Mouse (Mus musculus): ENCODE measurements around the gene Atp11a.

Atp11a gene

DNA sequence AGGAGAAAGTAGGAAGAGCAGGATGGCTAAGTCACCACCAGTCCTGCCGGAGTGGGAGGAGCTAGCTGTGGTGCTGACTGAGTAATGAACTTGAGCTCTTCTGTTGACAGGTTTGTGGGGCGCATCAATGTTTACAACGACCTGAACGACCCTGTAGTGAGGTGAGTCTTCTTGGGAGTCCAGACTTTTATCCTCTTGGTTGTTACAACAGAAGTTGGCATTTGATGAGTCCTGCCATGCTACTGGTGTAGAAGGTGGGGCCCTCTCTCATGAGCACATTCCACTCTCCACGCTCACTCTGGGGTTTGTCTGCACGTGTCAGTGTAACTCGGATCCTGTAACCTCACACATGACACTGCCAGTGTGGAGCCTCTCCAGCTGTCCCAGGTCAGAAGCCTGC lies 66.1 kb downstream of the Atp11a start:
- DNase-seq = no peak

DNA sequence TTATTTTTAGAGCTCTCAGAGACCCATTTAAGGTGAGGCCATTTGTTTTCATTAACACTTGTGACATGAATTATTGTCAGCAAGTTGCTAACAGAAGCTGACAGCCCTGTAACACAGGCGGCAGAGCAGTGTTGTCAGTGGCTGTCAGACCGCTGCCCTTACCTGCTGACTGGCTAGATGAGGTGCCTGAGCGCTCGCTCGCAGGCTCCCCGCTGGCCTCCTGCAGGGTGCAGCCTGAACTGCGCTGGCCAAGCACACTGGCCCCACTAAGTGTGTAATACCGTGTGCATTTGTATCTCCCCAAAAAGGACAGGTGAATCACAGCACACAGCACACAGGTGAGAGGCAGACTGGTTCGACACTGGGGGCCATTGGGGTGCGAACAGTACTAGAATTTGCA lies 67.7 kb downstream of the Atp11a start:
- DNase-seq = no peak

DNA sequence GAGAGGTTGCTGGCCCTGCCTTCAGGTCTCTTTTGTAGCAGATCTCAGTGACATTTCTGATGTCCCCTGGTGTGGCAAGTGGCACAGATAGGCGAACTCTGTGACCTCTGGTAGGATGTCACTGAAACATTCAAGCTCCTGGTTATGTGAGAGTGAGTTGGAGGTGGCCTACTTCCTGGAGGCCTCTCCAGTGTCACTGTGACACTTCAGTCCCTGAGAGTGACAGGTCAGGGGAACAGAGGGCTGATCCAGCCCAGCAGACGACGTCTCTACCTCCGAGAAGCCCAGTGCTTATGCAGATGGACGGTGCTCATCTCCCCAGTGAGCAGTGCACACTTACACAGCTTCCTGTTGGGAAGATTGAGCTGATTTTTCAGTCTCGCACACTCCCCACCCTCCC lies 68.4 kb downstream of the Atp11a start:
- no peak for DNase-seq

DNA sequence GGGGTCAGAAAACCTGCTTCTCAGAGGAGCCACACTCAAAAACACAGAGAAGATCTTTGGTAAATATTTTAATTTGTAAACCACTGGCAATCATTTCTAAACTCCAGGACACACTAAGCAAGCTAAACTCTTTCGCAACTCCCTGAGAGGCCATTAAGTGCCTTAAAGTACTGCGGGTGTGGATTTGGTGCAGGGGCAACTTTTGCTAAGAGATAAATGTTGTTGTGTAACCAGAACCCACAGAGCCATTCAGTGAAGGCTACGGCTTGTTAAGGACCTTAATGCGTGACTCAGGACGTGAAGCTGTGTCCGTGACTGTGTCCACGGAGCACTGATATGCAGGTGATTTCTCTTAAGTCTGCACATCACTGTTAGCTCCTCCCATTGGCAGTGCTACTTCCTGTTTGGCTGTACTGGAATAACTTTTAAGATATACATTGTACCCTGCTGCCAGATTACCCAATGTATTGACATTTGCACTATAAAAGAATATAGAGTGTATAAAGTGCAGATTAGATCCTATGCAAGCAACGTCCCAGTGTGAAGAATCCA lies 68.9 kb downstream of the Atp11a start:
- no peak for DNase-seq

DNA sequence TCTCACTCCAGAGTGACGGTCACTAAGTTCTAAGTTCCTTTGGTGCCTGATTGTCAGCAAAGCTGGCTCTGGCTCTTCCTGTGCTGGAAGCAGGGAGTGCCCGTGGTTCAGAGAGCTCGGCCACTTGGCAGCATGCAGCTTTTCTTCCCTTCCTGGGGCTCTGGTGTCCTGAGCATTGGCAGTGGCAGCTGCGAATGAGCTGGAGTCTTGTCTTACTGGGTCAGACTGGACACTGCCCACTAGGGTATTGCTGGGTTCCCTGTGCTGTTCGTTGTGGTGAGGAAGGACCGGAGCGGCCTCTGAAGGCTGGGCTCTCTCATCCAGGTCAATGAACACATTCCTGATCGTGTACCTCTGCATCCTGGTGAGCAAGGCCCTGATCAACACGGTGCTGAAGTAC lies 70.3 kb downstream of the Atp11a start:
- no peak for DNase-seq

DNA sequence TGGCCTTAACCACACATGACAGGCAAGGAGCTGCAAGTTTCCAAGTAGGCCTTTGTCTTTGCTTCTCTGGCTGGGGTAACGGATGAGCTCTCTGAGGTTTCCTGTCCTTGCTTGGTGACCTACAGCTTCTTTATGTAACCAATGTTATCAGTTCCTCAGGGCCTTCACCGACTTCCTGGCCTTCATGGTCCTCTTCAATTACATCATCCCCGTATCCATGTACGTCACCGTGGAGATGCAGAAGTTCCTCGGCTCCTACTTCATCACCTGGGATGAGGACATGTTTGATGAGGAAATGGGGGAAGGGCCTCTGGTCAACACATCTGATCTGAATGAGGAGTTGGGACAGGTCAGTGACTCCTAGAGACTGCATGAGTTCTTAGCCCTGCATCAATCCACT lies 71.5 kb downstream of the Atp11a start:
- no peak for DNase-seq

DNA sequence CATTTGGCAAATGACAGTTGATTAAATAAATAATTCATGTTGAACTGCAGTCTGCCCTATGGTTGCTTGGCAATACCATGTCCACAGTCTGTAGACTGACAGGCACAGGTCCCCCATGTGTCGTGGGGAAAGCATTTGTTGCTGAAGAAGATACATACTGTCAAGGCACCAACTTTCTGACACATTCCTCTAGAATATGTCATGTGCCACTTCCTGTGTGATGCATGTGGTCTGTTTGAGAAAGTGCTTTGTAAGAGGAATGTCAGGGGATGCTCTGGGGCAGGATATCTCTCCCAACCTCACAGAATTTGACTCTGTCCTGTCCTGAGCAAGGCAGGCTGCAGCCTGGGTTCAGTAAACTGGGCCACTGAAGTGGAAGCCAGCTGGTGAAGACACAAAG lies 72.6 kb downstream of the Atp11a start:
- no peak for DNase-seq

DNA sequence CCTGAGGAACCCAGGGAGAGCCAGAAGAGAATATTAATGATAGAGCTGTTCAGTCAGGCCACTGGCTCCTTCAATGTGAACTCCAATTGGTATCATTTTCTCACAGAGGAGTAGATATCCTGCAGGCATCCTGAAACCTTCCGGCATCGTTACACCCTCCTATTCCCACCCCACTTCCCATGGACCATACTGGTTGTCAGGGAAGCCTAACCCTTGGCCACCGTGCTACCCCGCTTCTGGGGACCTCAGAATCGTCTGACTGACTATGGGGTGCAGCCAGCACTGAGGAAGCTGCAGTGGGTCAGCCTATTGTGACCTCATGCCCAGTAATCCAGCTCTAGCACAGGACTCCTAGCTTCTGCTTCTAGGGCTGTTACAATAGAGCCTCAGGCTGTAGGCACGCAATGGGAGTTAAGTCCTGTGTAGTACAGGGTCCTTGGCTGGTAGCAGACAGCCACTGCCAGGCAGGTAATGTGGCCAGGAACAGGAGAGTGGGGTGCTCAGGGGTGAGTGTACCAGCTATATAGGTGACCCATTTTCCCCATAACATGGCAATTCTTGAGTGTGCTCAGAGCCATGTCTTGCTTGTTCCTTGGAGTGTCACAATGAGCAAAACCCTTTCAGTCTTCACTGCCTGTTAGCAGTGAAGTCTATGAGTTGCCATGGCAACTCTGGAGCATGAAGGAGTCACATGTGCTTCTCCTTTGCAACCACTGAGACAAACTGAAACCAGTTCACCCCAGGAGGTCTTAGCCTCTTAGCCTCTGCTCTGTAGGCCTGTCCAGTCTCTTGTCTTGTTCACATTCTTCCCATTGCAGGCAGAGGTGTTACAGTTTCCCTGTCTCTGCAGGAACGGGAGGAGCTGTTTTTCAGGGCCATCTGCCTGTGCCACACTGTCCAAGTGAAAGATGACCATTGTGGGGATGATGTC lies 75.1 kb downstream of the Atp11a start:
- DNase-seq = no peak

DNA sequence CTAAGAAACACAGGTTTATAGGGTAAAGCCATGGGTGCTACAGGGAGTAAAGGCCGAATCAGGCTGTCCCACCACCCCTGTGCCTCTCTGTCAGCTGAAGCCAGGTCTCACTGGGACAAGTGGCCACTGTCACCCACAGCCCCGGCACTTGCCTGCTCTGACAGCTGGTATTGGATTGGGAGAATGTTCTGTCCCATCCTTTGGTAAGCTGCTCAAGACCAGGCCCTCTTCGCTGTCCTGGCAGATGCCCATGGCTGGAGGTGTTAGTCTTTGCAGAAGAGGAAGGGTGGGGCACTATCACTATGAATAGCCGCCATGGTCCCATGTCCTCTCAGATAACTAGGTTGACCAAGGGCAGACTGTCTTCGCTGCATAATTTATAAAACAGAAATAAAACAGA lies 76.8 kb downstream of the Atp11a start:
- no peak for DNase-seq

DNA sequence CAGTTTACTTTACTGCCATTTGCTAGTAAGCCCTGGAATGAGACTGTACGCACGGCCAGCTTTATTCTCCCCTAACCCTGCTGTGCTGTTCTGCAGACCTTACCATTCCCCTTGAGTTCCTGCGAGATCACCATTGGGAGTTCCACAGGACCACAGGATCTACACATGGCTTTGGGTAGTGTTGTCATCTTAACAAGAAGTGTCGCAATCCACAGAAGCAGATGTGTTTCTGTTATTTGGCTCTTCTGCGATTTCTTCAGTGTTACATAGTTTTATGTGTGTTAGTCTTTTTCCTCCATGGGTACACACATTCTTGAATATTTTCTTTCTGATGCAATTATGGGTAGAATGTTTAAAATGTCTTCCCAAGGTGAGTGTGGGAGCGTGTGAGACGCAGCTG lies 84.0 kb downstream of the Atp11a start:
- no peak for DNase-seq

DNA sequence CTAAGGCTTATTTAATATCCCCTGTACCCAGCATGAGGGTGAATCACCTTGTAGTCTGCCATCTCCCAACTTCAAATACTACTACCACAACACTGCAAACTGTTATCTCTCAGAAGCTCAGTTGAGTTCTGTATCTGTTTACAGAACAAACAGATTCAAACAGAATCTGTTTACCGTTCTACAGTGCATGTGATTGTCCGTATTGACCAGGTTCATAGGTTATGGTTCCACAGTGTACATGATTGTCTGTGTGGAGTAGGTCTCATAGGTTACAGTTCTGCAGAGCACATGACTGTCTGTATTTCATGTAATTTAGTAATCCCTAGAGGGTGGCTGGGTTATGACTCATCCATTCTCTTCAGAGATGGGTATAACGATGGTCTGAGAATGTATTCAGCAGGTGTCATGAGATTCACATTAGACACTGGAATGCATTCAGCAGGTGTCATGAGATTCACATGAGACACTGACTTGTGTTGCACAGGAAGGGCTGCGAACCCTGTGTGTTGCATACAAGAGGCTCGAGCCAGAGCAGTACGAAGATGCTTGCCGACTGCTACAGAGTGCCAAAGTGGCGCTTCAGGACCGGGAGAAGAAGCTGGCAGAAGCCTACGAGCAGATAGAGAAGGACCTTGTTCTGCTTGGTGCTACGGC lies 85.7 kb downstream of the Atp11a start:
- DNase-seq = no peak

DNA sequence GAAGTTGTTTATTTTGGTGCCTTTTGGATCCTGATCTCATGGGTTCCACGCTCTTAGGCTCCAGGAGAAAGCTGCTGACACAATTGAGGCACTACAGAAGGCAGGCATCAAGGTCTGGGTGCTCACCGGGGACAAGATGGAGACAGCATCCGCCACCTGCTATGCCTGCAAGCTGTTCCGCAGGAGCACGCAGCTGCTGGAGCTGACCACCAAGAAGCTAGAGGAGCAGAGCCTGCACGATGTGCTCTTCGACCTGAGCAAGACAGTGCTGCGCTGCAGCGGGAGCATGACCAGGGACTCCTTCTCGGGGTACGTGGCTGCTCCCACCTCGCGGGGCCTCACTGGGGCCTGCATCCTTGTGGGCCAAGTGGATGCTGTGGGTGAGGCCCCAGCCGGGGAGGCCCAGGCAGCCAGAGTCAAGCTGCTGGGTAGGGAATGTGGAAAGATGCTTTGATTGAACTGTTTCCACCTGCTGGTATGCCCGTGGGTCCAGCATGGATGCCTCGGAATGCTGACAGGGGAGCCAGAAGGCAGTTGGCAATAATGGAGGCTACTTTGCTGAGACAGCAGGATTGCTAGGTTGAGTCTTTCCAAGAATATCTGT lies 87.6 kb downstream of the Atp11a start:
- no peak for DNase-seq

DNA sequence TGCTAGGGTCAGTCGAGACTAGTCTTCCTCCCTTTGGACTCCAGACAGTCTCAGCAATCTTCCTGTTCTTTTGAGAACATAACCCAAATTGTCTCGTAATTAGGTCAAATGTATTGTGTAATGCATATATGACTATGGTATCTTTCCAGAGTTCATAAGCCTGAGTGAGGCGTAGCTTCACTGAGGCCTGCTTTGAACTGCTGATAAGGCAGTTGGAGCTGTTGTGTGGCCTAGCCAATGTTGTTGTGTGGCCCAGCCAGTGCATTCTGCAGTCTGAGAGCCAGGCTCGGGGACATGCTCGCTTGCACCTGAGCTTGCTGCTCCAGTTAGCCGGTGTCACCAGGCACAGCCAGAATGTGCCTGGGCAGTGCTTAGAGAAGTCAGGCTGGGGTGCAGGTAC lies 89.6 kb downstream of the Atp11a start:
- DNase-seq = no peak

DNA sequence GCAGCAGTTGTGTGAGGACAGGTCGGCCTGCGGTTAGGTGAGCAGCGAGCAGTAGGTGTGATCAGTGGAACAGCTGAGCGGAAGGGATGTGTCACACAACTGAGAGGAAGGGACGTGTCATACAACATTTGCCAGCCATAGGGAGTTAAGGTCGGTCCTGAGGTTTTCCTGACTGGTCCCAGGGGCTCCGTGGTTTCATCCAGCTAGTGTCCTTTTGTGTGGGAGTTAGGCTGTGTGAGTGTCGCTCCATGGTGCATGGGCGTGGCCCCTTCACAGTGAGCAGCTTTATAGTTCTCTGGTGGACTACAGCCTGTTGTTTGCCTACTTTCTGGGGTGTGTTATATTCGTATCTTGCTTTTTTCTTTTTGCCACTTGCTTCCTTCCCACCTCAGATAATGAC lies 94.4 kb downstream of the Atp11a start:
- DNase-seq = no peak

DNA sequence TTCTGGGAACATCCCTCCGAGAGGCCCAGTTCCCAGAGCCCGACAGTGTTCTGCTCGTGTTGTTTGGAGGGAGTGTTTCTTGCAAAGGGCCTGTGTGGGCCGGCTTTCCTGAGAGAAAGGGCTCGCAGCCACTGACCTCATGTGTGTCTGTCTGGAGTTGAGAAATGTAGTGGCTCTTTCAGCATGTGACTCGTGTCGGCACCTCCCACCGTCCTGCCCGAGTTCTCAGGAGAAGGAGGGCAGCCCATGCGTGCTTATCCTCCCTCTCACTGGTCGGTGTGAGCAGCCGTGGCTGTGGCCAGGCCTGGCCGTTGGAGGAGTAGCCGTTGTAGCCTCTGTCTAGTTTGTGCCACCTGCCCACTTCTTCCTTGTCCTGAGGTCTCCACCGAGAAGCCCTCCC lies 99.2 kb downstream of the Atp11a start:
- DNase-seq = no peak

DNA sequence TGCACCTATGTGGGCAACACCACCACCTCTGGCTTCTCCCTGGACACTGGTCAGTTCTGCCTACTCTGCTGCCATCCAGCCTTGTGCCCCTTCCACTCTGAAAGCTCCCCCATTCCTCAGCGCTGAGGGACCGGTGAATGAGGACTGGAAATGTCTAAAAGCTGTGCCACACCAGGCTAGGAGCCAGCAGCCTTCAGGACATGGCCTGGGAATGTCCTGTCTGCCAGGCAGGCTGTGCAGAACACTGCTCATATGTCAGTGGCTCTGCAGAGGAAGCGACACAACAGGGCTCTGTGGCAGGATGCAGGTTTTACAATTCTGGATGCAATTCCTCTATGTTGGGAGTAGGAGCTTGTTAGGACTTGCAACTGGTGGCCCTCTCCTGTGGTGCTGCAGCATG lies 106.2 kb downstream of the Atp11a start:
- DNase-seq = no peak

DNA sequence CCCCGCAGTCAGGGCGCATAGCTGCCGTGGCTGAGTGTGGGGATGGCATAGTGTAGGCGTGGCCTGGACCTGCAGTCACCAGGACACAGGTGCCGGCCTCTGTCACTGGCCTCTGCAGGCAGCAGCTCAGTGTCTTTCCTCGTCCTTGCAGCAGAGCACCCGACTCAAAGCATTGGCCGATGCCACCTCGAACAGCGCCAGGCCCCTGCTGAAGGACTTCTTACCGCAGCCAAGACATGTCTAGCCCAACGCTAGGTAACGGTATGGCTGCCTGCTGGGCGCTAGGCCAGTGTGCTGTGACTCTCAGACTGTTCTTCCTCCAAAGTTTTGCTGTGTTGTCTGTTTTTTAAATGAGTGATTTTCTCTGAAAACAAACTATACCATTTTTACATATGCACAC lies 106.8 kb downstream of the Atp11a start:
- no peak for DNase-seq

DNA sequence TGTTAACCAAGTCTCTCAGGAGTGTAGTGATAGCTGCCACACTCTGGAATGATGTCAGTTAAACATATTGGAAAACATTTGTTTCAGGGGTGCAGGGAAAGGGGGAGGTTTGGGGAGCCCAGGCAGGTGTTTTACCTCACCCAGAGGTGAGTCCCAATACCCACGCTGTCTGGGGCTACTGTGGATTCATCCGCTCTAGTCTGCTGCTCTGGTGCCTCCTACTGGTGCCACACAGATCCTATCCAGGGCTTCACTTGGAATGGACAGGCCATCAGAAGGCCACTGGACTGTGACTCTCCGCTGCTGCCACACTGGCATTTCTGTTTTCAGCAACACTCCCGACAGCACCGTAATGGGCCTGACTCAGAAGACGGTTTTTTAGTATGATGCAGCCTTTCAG lies 109.0 kb downstream of the Atp11a start:
- no peak for DNase-seq

DNA sequence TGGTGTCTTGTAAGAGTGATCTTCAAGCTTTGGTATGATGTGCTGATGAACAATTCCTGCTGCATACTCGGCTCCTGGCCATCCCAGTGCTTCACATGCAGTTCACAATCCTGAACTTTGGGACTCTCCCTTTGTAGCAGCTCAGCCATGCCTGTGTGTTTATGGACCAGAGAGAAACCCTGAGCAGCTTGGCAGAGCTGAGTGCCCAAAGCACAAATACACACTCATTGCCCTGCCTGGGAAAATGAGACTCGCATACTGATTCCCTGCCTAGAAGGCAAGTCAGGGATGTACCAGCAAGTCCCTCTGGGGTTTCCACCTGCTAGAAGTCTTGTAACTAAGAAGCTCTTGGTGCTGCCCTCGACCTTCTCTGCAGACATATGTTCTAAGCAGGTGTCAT lies 112.8 kb downstream of the Atp11a start:
- DNase-seq = no peak

DNA sequence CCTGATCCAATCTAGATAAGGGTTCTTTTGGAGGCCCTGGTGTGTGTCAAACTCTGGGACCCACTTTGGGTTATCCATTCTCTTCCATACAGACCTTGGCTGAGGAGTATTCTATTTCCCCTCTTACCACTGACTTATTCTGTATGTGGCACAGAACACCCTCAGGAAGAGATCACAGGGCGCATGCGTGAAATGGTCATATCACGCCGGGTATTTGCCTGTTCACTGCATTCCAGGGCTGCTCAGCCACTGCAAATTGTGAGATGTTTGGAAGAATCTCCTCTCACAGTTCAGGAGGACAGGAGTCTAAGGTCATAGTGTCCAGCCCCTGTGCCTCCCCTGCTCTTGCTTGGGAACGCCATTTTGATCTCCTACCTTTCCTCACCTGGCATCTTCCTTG lies 113.8 kb downstream of the Atp11a start:
- DNase-seq = no peak

DNA sequence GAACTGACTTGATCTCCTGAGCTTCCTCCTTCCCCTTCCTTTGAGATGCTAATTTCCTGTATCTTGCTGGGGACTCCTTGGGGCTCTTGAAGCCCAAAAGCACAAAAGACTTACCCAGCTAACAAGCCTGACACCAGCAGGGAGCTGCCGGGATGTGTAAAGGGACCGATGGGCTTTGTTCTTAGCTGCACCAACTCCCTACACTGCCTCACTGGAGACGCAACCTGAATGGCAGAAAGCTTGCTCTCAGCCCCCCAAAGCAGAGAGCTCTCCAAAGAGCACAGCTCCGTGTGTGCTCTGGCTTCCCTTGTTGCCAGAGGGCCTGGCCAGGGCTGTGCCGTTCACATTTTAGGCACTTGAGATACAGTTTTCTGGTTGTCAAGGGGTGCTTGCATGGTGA lies 114.6 kb downstream of the Atp11a start:
- DNase-seq = no peak

DNA sequence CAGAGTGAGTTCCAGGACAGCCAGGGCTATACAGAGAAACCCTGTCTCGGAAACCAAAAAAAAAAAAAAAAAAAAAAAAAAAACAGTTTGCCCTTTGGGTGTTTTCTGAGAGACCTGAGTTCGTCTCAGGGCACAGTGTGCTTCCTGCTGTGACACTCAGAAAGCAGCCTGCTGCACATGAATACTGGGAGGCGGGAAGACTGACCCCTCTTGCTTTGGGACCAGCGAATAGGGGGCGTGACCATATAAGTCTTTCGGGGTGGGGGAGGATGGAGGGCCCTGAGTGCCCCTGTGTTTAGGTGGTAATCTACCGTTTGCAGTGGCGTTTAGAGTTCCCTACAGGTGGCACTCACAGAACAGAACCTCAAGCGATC lies 116.2 kb downstream of the Atp11a start:
- no peak for DNase-seq

DNA sequence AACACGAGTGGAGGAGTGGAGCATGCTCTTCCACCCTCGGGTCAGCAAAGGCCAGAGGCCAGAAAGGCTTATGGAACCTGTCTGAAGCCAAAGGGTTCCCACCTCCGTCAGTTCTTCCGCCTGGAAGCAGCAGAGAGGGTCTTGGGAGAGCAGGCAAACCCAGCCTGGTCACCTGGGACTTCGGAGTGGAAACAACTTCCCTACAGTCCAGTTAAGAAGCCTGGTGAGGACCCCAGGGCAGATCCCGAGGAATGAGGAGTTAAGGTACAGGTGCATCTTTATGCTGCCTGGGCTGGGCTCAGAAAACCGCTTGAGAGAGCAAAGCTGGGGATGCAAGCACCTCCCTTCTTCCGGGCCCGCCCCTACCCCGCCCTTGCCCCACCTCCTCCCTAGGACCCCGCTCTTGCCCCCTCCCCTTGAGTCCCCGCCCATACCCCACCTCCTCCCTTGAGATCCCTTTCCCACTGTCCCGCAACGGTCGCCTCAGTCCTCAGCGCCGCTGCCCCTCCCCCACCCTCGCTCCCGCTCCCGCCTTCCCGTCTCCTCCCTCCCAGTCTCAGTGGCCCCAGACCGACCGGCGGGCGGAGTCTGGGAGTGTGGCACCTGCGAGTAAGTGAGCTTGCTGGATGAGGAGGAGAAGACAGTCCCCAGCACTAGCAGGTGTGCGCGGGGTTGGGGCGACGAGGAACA lies 116.7 kb downstream of the Atp11a start, which contains the start of gene Mcf2l:
Gene Mcf2l, plus strand, starts transcription at position 450 of the 690 bp plus-strand sequence.
- peak; percentile 67 to 80 for DNase-seq

Data from thymus, postnatal 36 days (tissue).